Mouse (Mus musculus) midbrain, embryonic 10.5 days (tissue): ENCODE data around the gene Cavin1. TPM values are rescaled to one million over a fixed set of nuclear protein-coding genes. Genes with fewer than 3 reads are reported as not detected.
"Not testable (repeated sequence)": the region's sequence is repeated elsewhere in the genome, so short reads cannot be mapped to it uniquely, and the experiment has no call there.

Source experiments
- DNase-seq: peaks from one replicate; pipeline ENCODE4 v3.0.0-alpha.2; 2017; ENCODE audit warnings: low spot score
- H3K27ac ChIP-seq: fragments of 300-500 bp; sonication (generic); replicated peaks from 2 replicates; pipeline ENCODE4 v1.5.1; 2016; ENCODE audit warnings: mild to moderate bottlenecking
- H3K27me3 ChIP-seq: fragments of 300-500 bp; sonication (generic); 2 replicates; pipeline ENCODE4 v1.6.1; 2016; ENCODE audit warnings: low read depth, mild to moderate bottlenecking; ENCODE audit not compliant: poor library complexity, severe bottlenecking
- H3K36me3 ChIP-seq: fragments of 300-500 bp; sonication (generic); 2 replicates; pipeline ENCODE4 v1.6.1; 2016; ENCODE audit warnings: mild to moderate bottlenecking, moderate library complexity
- H3K4me1 ChIP-seq: fragments of 300-500 bp; sonication (generic); 2 replicates; pipeline ENCODE4 v1.6.1; 2016
- H3K4me3 ChIP-seq: fragments of 300-500 bp; sonication (generic); 2 replicates; pipeline ENCODE4 v1.5.1; 2016; ENCODE audit warnings: mild to moderate bottlenecking, moderate library complexity
- H3K9me3 ChIP-seq: fragments of 300-500 bp; sonication (generic); replicated peaks from 2 replicates; pipeline ENCODE4 v1.6.1; 2016; ENCODE audit warnings: mild to moderate bottlenecking
- WGBS: fragments of 180-500 bp; shearing (Covaris S2); methylation state at CpG from one replicate; pipeline ENCODE4 v1.1.7; 2016; 5-methylcytosine and 5-hydroxymethylcytosine counted together
- polyA plus RNA-seq: library from polyadenylated mRNA; unstranded; fragments of >200 nt; fragmentation: Nextera tagmentation; extraction: Ambion mirVana; gene quantifications from 2 replicates; pipeline ENCODE4 v1.2.1, GENCODE M21; 2016

Gene Cavin1
- 16.7 and 21.8 TPM in 2 replicates for polyA plus RNA-seq

DNA sequence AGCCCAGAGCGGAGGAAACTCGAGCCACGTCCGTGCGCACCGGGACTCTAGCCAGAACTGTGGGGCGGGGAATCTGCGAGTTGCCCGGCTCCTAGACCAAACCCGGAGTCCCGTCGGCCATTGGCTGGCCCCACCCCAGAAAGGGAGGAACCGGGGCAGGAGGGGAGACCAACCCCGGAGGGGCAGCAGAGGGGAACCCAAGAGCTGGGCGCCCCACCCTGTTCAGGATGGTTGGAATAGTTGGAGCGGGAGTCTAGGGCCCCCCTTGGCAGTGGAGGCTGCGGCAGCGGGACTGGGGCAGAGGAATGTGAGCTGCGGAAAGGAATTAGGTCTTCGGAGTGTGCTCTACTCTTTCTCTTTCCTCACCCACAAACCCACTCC, at the start of gene Cavin1:
Cavin1 (minus strand) TSS at position 331 of the 381 bp plus-strand sequence.
- Histone ChIP-seq H3K27me3 (peaks cover 95% of the 10 kb centered on the region), H3K9me3 (no peaks in the 10 kb centered on the region), H3K4me1 (peaks cover 20% of the 10 kb centered on the region), H3K27ac (no peak within 1 kb of the TSS), H3K4me3 (peak within 1 kb of the TSS; percentile 49), H3K36me3 (no peaks in the 10 kb centered on the region)
- WGBS = 2% methylated on average over 20 of the region's 20 CpGs
- DNase-seq = no peak

DNA sequence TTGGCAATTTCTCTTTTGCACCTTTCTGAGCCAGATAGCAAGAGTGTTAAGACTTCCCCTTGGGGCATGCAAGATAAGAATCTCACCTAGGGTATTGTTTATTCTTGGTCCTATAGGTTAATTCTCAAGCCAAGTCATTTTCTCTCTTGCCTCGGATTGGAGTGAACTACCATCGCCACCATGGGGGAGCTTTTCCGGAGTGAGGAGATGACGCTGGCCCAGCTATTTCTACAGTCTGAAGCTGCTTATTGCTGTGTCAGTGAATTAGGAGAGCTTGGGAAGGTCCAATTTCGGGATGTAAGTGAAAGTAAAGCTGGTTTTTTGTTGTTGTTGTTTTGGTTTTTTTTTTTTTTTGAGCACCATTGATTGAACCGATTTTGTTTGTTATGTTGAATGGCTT, 41.0 kb upstream of the Cavin1 start:
- H3K27me3 ChIP-seq = no peaks in the 10 kb centered on the region
- H3K4me3 ChIP-seq = peak overlapping the region; percentile 75; the same call in 1 of the 2 replicates
- H3K4me1 ChIP-seq = peaks cover 20% of the 10 kb centered on the region
- no peaks in the 10 kb centered on the region for H3K9me3 ChIP-seq
- no peak for DNase-seq
- H3K27ac ChIP-seq = no peak overlapping the region
- peaks cover 41% of the 10 kb centered on the region for H3K36me3 ChIP-seq
- 87% methylated on average over 6 of the region's 6 CpGs for WGBS

DNA sequence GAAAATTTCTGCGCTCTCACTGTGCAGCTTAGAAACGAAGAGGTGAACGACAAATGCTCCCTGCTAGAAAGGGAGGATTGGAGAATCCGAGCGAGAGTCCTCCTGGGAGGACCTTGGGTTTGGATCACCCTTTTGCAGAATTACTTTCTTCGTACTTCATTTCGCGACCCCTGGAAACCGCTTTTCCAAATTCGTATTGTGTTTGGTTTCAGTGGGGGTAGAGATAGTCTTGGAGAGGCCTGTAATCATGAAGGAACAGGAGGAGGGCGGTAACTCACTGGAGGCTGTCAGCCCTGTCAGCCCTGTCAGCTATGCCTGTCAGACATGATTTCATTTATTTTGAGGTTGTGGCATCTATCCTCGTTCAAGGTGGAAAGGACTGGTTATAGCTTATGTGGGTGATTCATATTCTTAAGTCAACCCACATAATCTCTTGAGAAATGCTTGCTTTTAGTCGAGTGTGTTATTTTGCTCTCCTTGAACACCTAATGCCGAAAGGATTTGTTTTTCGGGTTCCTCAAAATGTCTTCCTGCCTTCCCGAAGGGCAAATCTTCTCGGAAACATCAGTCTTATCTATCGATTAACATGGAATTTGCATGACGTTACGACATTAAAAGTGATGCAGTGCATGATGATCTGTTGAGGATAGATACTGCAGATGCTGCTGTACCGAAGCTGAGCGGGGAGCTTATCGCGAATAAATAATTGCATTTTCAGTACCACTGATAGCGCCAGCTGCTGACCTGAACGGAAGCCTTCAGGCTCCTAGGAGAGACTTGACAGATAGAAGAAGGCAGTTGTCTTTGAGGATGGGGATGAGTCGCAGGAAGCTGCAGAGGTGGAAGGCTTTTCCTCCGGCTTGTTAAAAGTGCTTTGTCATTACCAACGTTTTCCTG, 39.4 kb upstream of the Cavin1 start:
- Histone ChIP-seq H3K27me3 (no peaks in the 10 kb centered on the region), H3K36me3 (peaks cover 30% of the 10 kb centered on the region), H3K4me1 (peaks cover 20% of the 10 kb centered on the region), H3K27ac (peak overlapping the region; percentile 85), H3K4me3 (peak overlapping the region; percentile 75), H3K9me3 (no peaks in the 10 kb centered on the region)
- DNase-seq = peak; percentile 21
- 16% methylated on average over 29 of the region's 29 CpGs for WGBS

DNA sequence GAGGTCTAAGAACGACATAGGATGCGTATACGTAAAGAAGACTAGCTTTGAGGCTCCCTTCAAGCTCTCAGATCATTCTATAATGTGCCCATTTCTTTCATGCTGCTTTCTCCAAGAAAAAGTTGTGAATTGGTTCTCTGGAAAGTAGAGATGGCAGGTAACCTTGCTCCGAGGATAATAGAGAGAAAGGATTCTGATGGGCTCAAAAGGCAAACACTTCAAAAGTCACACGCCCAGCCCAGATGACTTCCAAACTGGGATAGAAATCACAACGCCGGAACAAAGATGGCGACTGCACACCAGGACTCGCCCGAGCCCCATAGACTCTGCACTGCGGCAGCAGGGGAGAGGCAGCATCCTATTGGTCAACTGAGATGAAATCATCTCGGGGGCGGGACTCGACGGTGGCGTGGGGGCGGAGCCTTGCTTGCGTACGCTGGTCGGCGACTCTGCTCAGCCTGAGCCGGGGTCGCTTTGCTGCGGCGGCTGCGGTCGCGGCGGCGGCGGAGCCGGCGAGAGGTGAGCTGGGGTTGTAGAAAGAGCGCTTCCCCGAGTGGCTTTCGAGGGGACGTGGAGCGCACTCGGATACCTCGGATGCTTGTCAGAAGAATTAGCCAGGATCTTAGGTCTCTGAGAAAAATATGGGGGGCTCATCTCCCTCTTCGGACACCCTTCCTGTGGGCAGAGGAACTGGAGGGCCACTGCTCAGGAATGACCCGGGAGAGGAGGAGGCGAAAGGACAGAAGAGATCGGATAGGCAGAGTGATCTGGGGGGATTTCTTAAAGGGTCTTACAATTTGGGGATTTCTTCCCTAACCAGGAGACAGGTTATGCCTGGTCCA, 38.6 kb upstream of the Cavin1 start, which contains the start of gene Atp6v0a1:
Atp6v0a1 (plus strand) TSS at position 407 of the 842 bp plus-strand sequence.
- H3K4me3 ChIP-seq = peak within 1 kb of the TSS; percentile 75
- peaks cover 21% of the 10 kb centered on the region for H3K36me3 ChIP-seq
- peak; percentile 96 for DNase-seq
- WGBS = under 1% methylated on average over 44 of the region's 44 CpGs
- peak within 1 kb of the TSS; percentile 85 for H3K27ac ChIP-seq
- no peaks in the 10 kb centered on the region for H3K27me3 ChIP-seq
- H3K4me1 ChIP-seq = peaks cover 20% of the 10 kb centered on the region
- H3K9me3 ChIP-seq = no peaks in the 10 kb centered on the region

DNA sequence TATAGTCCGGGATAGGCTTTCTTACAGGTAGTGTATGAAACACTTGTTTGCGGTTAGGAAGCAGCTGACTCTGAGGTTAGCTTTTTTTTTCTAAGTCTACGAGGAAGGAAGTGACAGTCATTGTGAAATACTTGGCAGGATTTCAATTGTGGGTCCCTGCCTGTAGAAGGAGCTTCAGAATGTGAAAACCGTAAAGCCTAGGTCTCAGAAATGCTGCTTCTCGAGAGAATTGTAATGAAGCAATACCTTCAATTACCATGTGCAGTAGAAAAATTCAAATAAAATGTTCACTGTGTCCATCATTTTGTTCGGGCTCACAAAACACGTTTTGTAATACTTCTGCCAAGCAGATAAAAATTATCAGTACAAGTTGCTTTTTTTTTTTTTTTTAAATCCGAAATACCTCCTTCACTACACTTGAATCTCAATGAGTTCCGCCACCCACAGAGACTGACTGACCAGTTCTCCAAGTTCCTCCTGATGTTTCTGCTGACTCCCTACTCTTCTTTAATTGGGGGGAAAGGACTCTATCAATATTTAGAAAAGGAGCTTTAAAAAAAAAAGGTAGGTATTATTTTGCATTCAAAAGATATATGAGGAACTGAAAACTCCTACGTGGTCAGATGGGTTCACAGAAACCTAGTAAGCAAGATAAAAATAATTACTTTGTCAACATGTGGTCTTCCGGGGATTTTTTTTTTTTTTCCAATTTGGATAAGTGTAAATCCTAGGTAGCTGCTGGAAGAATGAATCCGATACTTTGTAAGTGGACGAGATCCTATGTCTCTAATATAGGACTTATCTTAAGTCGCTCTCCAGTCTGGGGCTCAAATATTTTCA, 37.7 kb upstream of the Cavin1 start:
- WGBS = 61% methylated on average over 14 of the region's 14 CpGs
- H3K36me3 ChIP-seq = peaks cover 13% of the 10 kb centered on the region
- H3K27me3 ChIP-seq = no peaks in the 10 kb centered on the region
- H3K27ac ChIP-seq = peak overlapping the region; percentile 85
- no peak for DNase-seq
- H3K9me3 ChIP-seq = no peaks in the 10 kb centered on the region
- peak overlapping the region; percentile 75 for H3K4me3 ChIP-seq
- peaks cover 20% of the 10 kb centered on the region for H3K4me1 ChIP-seq

DNA sequence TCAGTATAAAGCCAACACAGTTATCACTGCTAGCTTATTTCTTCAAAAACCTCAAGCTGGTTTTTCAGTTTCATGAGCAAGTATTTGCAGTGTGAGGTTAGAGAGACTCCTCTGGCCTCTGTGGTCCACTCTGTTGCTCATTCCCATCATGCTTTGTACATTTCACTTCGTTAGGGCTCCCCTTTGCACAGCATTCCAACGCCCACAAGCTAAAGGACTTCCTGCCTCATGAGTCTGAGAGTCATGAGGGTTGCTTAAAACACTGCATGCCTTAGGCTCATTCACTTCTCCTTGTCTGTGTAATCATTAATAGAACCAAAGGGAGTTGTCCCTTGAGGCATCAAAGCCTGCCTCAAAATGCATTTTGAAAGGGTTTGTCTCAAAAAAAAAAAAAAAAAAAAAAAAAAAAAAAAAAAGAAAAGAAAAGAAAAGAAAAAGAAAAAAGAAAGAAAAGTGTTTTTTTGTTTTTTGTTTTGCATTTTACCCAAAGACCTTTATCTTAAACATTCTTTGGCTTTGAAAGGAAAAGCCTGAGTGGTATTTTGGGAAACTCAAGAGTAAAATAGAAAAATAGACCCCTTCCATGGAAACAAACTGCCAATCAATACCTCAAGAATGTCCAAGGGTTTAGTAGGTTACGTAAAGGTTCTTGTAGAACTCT, 32.5 kb upstream of the Cavin1 start:
- Histone ChIP-seq H3K4me1 (no peaks in the 10 kb centered on the region), H3K36me3 (no peaks in the 10 kb centered on the region), H3K27me3 (peaks cover 10% of the 10 kb centered on the region), H3K27ac (no peak overlapping the region), H3K9me3 (no peaks in the 10 kb centered on the region), H3K4me3 (no peak overlapping the region)
- DNase-seq = no peak
- 60% methylated on average over 3 of the region's 3 CpGs for WGBS

DNA sequence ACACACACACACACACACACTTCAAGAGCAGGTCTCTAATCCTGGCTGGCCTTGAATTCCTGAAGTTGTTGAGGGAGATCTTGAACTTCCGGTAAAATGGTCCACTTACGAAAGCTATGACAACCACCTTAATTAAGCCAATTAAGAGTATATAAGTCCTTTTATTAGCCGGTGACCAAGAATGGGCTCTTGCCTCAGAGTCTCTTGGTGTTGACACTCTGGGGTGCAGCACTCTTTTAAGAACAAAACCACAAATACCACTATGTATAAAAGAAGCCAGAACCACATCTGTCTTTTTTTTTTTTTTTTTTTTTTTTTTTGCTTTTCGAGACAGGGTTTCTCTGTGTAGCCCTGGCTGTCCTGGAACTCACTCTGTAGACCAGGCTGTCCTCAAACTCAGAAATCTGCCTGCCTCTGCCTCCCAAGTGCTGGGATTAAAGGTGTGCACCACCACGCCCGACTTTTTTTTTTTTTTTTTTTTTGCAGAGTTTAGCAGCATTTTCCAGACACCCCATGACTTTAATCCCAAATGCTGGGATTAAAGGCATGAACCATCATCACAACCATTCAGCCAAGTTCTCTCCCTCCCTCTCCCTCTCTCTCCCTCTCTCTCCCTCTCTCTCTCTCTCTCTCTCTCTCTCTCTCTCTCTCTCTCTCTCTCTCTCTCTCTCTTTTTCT, 31.3 kb upstream of the Cavin1 start:
- WGBS = 73% methylated on average over 6 of the region's 6 CpGs
- not testable (repeated sequence) for H3K9me3 ChIP-seq, H3K36me3 ChIP-seq, H3K4me3 ChIP-seq, H3K4me1 ChIP-seq, DNase-seq, H3K27ac ChIP-seq
- peaks cover 10% of the 10 kb centered on the region for H3K27me3 ChIP-seq

DNA sequence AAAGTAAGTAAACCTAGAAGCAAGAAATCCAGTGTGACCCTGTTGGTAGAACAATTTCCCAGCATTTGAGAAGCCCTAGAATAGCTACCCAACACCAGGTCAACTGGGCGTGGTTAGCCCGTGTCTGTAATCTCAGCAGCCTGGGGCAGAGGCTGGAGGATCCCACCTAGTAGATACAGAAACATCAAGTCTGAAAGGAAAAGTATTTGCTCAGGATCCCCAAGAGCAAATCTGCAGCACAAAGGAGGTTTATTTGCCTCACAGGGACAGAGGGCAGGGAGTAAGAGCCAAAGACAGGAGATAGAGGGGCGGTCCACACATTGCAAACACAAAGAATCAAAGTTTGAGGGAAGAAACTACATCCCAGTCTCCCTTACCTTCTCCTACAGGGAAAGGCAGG, 28.6 kb upstream of the Cavin1 start:
- no peak for DNase-seq
- H3K36me3 ChIP-seq = no peaks in the 10 kb centered on the region
- H3K4me1 ChIP-seq = no peaks in the 10 kb centered on the region
- no peak overlapping the region for H3K27ac ChIP-seq
- H3K4me3 ChIP-seq = no peak overlapping the region
- no peaks in the 10 kb centered on the region for H3K9me3 ChIP-seq
- peaks cover 10% of the 10 kb centered on the region for H3K27me3 ChIP-seq
- 55% methylated on average over 3 of the region's 3 CpGs for whole genome bisulfite sequencing

DNA sequence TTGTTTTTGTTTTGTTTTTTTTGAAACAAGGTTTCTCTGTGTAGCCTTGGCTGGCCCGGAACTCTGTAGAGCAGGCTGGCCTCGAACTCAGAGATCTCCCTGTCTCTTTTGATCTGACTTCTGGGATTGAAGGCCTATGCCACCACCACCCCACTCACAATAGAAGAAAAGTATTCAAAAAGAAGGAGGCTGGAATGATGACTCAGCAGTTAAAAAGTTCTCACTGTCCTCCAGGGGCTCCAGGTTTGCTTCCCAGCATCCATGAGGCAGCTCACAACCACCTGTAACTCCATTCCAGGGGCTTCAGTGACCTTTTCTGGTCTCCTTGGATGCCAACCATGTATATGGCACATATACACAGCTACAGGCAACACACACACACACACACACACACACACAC, 28.1 kb upstream of the Cavin1 start:
- peaks cover 10% of the 10 kb centered on the region for H3K27me3 ChIP-seq
- H3K9me3 ChIP-seq = no peaks in the 10 kb centered on the region
- H3K27ac ChIP-seq = no peak overlapping the region
- H3K4me1 ChIP-seq = no peaks in the 10 kb centered on the region
- no peaks in the 10 kb centered on the region for H3K36me3 ChIP-seq
- no peak overlapping the region for H3K4me3 ChIP-seq
- DNase-seq = no peak
- 86% methylated on average over 2 of the region's 2 CpGs for WGBS

DNA sequence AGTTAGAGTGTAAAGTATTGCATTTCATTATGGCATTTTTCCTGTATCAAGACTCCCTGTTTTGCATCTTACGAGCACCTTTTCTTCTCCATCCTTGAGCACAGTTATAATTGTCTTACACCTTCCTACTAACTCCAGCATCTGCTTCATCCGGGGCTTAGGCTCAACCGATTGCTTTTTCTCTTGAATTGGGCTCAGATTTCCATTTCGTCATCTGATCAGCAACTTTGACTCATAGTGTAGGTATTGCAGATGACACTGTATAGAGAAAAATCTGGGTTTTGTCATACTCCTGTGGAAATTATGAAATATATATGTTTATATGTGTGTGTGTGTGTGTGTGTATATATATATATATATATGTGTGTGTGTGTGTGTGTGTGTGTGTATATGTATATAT, 25.8 kb upstream of the Cavin1 start:
- H3K4me3 ChIP-seq = no peak overlapping the region
- H3K36me3 ChIP-seq = no peaks in the 10 kb centered on the region
- peaks cover 10% of the 10 kb centered on the region for H3K27me3 ChIP-seq
- no peaks in the 10 kb centered on the region for H3K9me3 ChIP-seq
- 92% methylated on average over 4 of the region's 4 CpGs for WGBS
- H3K27ac ChIP-seq = no peak overlapping the region
- H3K4me1 ChIP-seq = no peaks in the 10 kb centered on the region
- no peak for DNase-seq

DNA sequence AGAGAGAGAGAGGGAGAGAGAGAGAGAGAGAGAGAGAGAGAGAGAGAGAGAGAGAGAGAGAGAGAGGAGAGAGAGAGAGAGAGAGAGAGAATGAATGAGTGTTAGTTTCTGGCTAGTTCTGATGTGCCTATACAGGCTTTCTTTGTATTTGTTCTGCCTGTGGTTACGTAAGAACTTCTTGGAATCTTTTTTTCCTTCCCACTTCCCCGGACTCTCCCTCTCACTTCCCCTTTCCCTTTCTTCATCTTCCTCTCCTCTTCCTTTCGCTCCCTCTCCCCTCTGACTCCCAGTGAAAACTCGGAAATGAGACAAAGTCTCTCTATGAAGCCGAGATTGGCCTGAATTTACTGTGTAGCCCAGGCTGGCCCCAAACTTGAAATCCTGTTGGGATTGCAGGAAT, 24.0 kb upstream of the Cavin1 start:
- H3K27ac ChIP-seq = no peak overlapping the region
- 80% methylated on average over 5 of the region's 5 CpGs for WGBS
- no peaks in the 10 kb centered on the region for H3K4me1 ChIP-seq
- no peaks in the 10 kb centered on the region for H3K36me3 ChIP-seq
- H3K27me3 ChIP-seq = no peaks in the 10 kb centered on the region
- no peak for DNase-seq
- H3K9me3 ChIP-seq = no peaks in the 10 kb centered on the region
- no peak overlapping the region for H3K4me3 ChIP-seq
